Mouse (Mus musculus) Patski (cell line): Measurements from ENCODE around the gene Prokr2. TPM values are rescaled to one million over a fixed set of nuclear protein-coding genes. Genes with fewer than 3 reads are reported as not detected.

ENCODE experiments used
- ATAC-seq: fragments of 100-300 bp; one replicate; pipeline ENCODE4 v1.8.0; 2021
- CTCF ChIA-PET: fragments of 350-600 bp; sonication (Branson Sonifier 250); formaldehyde crosslinking; loops from one replicate; lab custom pipeline; 2022; ENCODE audit warnings: inconsistent platforms; lab: Charles Lee
- POLR2A ChIA-PET: fragments of 350-600 bp; sonication (Branson Sonifier 250); formaldehyde crosslinking; loops from one replicate; lab custom pipeline; 2022; ENCODE audit warnings: antibody characterized with exemption, inconsistent platforms; lab: Charles Lee
- DNase-seq: peaks from one replicate; pipeline ENCODE4 v3.0.0-alpha.2; 2011; ENCODE audit warnings: low read depth, low spot score
- H3K27me3 ChIP-seq: fragments of 371-371 bp; one replicate; pipeline ENCODE4 v1.5.1; 2021
- CTCF ChIP-seq: fragments of 100-300 bp; IDR thresholded peaks from one replicate; pipeline ENCODE4 v1.5.1; 2021
- in situ Hi-C: fragments of 300-500 bp; cut with MboI; formaldehyde crosslinking; loops from 3 replicates; pipeline ENCODE4 v1.11.1; 2018; ENCODE audit warnings: low pct_unique_long_range_greater_than_20kb, mixed read lengths
- polyA plus RNA-seq: library from polyadenylated mRNA; unstranded; gene quantifications from one replicate; pipeline ENCODE4 v1.2.3, GENCODE M21; 2021

The Prokr2 gene
- not detected for polyA plus RNA-seq

GRCm38 (mm10) chr2:132385194-132385838 lies at the start of gene Prokr2:
Prokr2 (minus strand) TSS chr2:132385447.
- TF ChIP-seq CTCF = no peak
- CTCF ChIA-PET = no interaction called here
- DNase-seq = no peak
- ATAC-seq = no peak
- in situ Hi-C loops = no loop called here
- POLR2A ChIA-PET = no interaction called here
- peaks cover 23% of the 10 kb centered on the region for H3K27me3 ChIP-seq

GRCm38 (mm10) chr2:132427160-132427941 lies 42.1 kb upstream of the Prokr2 start:
- peaks cover 7% of the 10 kb centered on the region for H3K27me3 ChIP-seq
- CTCF ChIA-PET = no interaction called here
- no peak for DNase-seq
- in situ Hi-C loops = no loop called here
- POLR2A ChIA-PET = no interaction called here
- TF ChIP-seq CTCF = no peak
- no peak for ATAC-seq

GRCm38 (mm10) chr2:132425576-132425975 lies 40.3 kb upstream of the Prokr2 start:
- no peak for DNase-seq
- ChIA-PET POLR2A (no interaction called here), CTCF (no interaction called here)
- ATAC-seq = no peak
- TF ChIP-seq CTCF = no peak
- peaks cover 22% of the 10 kb centered on the region for H3K27me3 ChIP-seq
- in situ Hi-C loops = no loop called here

DNA sequence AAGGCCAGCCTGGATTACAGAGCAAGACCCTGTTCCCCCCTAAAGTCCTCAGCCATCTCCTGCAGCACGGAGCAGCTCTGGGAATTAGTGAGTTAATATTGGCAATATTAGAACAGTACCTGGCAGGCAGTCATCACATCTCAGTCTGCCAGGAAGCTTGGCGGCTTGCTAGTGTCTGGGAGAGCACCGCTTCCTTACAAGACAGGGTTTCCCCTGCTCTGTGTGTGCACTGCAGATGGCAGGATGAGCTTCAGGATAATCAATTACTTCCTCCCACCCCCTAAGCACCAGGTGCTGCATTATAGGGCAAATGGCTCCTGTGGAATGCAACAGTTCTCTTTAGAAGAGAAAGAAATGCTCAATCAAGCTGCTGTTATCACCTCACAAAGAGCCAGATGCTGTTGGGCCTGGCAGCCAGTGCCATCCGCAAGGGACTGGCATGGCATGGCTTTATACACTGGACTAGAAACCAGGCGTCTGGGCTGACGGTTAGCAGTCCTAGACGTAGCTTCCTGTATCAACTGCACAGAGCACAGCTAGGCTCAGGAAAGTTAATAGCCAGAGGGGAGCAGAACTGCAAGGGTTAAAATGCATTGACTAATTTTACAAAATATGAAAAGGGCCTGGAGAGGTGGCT lies 38.3 kb upstream of the Prokr2 start:
- POLR2A ChIA-PET = no interaction called here
- CTCF ChIA-PET = interaction anchor here (1.3 kb wide), 1 partner anchor 11 kb away, joined by 3 read pairs; no protein-coding TSS in a partner anchor
- TF ChIP-seq CTCF = no peak
- DNase-seq (no peak), ATAC-seq (no peak)
- H3K27me3 ChIP-seq = peaks cover 22% of the 10 kb centered on the region
- in situ Hi-C loops = no loop called here

- H3K27me3 ChIP-seq = peaks cover 22% of the 10 kb centered on the region
- no peak for ATAC-seq
- ChIA-PET CTCF (no interaction called here), POLR2A (no interaction called here)
- DNase-seq = no peak
- in situ Hi-C loops = no loop called here
- no peak for TF ChIP-seq CTCF
Observed at GRCm38 (mm10) chr2:132422846-132423245, 37.6 kb upstream of the Prokr2 start.

GRCm38 (mm10) chr2:132418414-132418813 lies 33.2 kb upstream of the Prokr2 start:
- peaks cover 31% of the 10 kb centered on the region for H3K27me3 ChIP-seq
- in situ Hi-C loops = no loop called here
- ChIA-PET POLR2A (no interaction called here), CTCF (no interaction called here)
- ATAC-seq = no peak
- TF ChIP-seq CTCF = no peak
- DNase-seq = no peak

DNA sequence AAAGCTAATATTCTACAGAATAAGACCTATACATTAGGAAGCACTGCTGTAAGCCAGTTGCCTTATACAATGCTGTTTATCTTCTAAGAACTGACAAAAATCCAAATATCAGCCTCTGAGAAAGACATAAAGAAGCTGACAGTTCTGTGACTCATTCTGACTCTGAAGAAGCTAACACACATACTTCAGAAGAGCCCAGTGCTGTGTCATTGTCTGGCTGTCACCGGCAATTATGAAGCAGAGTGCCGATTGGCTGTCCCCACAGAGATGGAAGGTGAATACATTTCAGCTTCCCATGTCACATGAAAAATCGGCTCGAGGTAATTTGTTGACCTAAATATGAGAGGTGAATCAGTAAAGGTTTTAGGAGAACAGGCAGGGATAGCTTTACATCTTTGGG lies 24.9 kb upstream of the Prokr2 start:
- CTCF ChIA-PET = no interaction called here
- peaks cover 33% of the 10 kb centered on the region for H3K27me3 ChIP-seq
- POLR2A ChIA-PET = no interaction called here
- in situ Hi-C loops = no loop called here
- DNase-seq = no peak
- no peak for TF ChIP-seq CTCF
- no peak for ATAC-seq

GRCm38 (mm10) chr2:132398136-132398535 lies 12.9 kb upstream of the Prokr2 start:
- in situ Hi-C loops = no loop called here

GRCm38 (mm10) chr2:132395753-132396152 lies 10.5 kb upstream of the Prokr2 start:
- POLR2A ChIA-PET = no interaction called here
- no peak for ATAC-seq
- TF ChIP-seq CTCF = no peak
- peaks cover 8% of the 10 kb centered on the region for H3K27me3 ChIP-seq
- CTCF ChIA-PET = no interaction called here
- no peak for DNase-seq
- in situ Hi-C loops = no loop called here

More at GRCm38 (mm10) chr2:132398136-132398535, 12.9 kb upstream of the Prokr2 start:
- DNase-seq (no peak), ATAC-seq (no peak)
- ChIA-PET POLR2A (no interaction called here), CTCF (no interaction called here)
- TF ChIP-seq CTCF = no peak
- H3K27me3 ChIP-seq = peaks cover 8% of the 10 kb centered on the region

- no peak for DNase-seq
- TF ChIP-seq CTCF = no peak
- ATAC-seq = no peak
- in situ Hi-C loops = no loop called here
- ChIA-PET CTCF (no interaction called here), POLR2A (no interaction called here)
- peaks cover 2% of the 10 kb centered on the region for H3K27me3 ChIP-seq
Observed at GRCm38 (mm10) chr2:132390607-132391160, 5.4 kb upstream of the Prokr2 start.
